Mouse (Mus musculus): ENCODE measurements around the gene Crabp2.
A peak's percentile ranks its signal among the peaks of the same experiment; 100 is the strongest.

Crabp2 gene

GRCm38 (mm10) chr3:87959371-87959770, 10.9 kb downstream of the Crabp2 start:
- no peak for DNase-seq

DNA sequence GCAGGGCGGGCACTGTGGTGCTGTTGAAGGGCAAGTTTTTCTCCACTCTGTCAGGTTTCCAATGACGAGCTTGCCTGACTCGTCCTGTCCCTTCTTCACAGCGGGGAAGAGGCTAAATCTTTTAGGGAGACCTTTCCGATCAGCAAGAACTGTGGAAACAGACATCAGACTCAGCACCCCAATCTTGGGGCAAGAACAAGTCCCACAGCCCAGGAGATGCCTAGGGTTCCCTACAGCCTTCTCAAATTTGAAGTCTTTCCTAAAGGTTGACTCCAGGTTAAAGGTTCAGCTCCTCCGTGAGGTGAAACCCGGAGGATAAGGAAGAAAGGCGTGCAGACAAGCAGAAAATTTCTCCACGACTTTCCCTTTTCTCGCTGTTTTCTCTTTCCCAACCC, 11.7 kb downstream of the Crabp2 start:
- DNase-seq = no peak

GRCm38 (mm10) chr3:87960586-87961191, 12.2 kb downstream of the Crabp2 start:
- peak; percentile 47 for DNase-seq

DNA sequence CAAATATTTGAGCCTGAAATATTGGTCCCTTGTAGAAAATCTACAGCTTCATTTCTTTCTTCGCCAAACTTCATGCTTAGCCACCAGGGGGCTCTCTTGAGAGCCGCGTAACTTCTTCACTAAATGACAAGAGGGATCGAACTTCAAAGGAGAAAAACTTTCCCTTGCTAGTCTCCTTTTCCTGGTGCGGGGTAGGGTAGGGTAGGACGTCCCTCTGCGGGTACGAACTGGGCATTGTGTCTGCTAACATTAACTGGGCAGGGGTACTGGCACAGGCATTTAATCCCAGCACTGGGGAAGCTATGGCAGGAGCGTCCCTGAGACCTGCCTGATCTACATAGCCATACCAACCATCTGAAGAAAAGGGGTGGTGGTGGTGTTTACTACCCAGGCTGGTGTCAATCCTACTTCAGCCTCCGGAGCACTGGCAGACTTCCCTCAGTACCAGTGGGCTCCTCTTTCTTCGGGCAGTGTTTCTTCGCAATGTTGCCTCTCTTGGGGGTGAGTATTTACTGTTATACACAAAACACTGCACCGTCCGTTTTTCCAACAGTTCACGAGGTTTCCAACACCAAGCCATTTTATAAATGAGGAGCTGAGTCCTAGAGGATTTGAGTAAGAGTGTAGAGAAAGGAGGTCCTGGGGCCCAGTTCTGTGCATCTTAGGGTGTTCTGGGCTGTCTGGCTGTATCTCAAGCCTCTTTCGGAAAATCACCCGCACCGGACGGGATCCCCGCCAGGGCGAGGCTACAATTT, 21.9 kb downstream of the Crabp2 start:
- peak; percentile 40 for DNase-seq

- DNase-seq = no peak
Observed at GRCm38 (mm10) chr3:87970939-87971488, 22.5 kb downstream of the Crabp2 start, which contains the start of gene Nes. Gene Nes (plus strand): TSS chr3:87971078.

GRCm38 (mm10) chr3:87971489-87972202, 23.2 kb downstream of the Crabp2 start:
- DNase-seq = no peak

DNA sequence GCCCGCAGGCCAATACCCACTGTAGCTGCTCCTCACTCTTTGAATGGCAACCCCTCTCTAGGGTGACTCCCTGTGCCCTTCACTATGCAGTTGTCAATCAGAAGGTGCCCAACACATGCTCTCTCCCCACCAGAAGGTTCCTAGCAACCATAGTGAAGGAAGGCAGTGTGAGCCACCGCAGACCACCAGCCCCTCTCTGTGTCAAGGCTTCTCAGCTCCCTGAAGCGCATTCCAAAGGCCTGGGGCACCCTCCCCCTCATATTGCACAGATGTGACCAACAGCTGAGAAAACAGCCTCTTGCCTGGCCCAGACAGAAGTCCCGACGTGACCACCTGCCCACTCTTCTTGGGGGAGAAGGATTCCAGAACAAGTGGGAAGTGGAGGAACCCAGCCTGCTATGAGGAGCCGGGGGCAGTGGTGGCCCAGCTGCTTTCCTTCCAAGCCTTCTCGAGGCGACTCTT, 23.8 kb downstream of the Crabp2 start:
- no peak for DNase-seq

- no peak for DNase-seq
Observed at GRCm38 (mm10) chr3:87972776-87973175, 24.3 kb downstream of the Crabp2 start.

GRCm38 (mm10) chr3:87973593-87974380, 25.3 kb downstream of the Crabp2 start:
- DNase-seq = no peak

DNA sequence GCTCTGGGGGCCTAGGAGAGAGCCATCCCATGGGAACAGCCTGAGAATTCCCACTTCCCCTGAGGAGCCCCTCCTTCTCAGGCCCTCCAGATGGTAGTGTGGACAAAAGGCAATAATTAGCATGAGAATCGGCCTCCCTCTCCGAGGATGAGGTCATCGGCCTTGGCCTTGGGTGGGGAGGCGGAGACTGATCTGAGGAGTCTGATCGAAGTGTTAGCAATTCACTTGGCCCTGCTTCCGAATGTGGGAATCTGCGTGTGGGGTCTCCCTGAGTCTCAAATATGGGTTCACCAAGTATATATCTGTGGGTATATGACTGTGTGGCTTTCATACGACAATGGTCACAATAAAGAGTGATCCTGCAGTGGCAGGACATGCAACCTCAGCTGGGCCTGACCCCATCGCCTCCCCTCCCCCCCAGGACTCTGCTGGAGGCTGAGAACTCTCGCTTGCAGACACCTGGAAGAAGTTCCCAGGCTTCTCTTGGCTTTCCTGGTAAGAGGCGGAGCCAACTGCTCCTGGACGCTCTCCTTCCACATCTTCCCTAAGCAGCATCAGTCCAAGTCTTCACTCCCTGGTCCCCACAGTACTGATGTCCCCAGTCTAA, 26.0 kb downstream of the Crabp2 start:
- no peak for DNase-seq

DNA sequence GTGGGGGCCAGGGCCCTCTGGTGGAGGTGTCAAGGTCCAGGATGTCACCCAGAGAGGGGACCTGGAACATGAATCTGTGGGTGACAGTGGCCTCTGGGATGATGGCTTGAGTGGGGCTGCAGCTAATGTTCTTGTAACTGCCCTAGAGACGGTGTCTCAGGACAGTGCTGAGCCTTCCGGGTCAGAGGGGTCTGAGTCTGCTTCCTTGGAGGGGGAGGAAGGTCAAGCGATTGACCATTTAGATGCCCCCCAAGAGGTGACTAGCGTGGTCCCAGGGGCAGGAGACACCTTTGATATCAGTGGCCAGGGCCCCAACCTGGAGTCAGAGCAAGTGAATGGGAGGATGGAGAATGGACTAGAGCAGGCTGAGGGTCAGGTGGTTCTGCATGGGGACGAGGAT, 31.0 kb downstream of the Crabp2 start:
- DNase-seq = no peak

- no peak for DNase-seq
Observed at GRCm38 (mm10) chr3:87980085-87980484, 31.6 kb downstream of the Crabp2 start.

DNA sequence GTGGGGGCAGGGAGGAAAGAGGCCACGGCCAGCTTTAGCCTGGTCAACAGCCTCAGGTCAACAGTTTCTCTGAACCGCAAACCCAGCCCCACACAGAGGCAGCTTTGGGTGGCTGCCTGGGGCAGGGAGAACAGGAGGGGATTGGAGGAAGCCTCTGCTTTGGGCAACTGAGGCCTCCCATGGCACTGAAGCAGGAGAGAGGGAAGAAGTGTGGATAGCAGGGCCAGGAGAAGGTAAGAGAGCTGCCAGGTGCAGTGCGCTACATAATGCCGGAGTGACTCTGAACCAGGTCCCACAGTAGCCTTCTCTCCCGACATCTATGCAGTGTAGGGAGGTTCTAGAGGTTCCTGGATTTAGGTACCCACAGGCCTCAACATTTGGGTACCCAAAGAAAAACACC, 32.3 kb downstream of the Crabp2 start:
- no peak for DNase-seq

DNA sequence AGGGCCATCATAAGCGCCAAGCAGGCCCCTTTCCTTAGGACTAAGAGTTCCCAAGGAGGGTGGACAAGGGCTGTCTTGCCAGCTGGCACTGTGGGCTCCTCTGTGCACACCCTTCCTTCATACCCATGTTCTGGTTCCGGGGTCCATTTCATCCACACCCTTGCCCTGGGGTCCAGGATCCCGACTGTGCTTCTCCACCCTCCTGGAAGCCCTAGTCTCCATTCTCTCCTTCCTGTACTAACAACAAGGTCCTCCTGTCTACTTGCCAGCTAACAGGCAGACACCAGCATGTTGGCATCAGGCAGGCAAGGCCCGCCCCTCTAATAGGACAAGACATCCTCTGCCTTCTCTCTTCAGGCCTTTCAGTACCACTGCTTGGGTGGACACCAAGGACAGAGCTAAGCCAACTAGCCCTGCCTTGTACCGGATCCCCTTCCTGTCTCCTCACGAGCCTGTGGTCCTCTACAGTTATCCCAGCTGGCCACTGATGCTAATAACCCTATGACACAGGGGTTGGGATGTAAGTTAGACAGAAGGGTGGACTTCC, 32.8 kb downstream of the Crabp2 start:
- no peak for DNase-seq

- DNase-seq = no peak
Observed at GRCm38 (mm10) chr3:87981894-87982835, 33.7 kb downstream of the Crabp2 start.

GRCm38 (mm10) chr3:87982836-87983601, 34.6 kb downstream of the Crabp2 start:
- no peak for DNase-seq

DNA sequence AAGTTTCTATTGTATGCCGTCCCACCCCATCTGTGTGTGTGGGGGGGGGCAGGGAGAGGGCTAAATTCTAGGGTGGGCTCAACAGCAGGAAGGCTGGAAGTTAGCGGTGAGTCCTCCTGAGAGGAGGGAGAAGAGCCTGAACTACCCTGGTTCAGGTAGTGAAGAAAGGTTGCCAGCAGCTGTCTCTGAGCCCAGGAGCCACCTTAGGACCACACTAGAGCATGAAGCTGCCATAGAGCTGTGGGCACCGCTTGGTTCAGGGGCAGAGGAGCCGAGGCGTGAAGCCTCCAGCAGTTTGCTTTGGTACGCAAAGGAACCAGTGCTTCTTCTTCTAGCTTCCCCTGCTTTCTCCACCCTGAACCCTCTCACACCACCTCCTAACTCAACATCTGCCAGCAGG, 35.2 kb downstream of the Crabp2 start:
- DNase-seq = no peak

- DNase-seq = no peak
Observed at GRCm38 (mm10) chr3:87984094-87984493, 35.6 kb downstream of the Crabp2 start.

DNA sequence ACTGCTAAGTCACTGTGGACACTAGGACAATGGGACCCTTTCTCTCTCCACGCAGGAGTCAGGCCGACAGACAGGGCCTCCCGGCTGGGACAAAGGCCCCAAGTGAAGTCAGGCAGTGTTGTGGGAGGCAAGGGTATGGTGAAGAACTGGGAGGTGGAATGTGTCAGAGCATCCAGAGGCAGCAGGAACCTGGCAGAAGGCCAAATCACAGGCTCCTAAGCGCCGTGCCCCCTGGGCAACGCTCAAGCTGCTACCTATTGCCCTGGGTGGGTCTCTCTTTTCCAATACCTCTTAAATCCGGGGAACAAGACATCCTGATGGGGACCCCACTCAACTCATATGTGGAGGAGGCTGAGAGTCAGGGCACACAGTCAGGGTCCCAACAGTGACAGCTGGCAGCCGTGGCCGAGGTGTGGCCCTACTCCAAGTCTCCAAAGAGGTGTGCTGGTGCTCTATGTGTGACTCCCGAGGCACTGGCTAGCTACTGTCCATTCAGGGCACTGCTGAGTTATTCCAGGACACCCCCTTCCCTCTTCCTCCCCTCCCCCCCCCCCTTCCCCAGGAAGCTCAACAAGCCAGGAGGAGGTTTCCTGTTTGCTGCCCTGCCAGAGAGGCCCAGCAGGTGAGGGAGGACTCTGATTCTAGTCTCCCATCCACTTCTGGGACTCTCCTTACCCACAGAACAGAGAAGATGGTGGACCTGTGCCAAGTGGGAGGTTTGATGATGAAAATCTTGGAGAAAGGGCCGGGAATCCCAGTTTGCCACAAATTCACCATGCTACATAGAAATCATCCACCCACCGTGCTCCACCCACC, 37.2 kb downstream of the Crabp2 start:
- DNase-seq = no peak

Measured in cerebellum, adult 8-10 months (tissue).